Mouse (Mus musculus): ENCODE measurements around the gene Lrrc32.

GRCm38 (mm10) chr7:98534432-98534855 lies 45.4 kb downstream of the Lrrc32 start:
- TF ChIP-seq CTCF (IDR thresholded peaks at IDR 0.05; ENCODE audit: low read depth, low read length), result no peak
- no peak for TF ChIP-seq POLR2A (IDR thresholded peaks at IDR 0.05; ENCODE audit: extremely low read depth, insufficient read depth, low read length)

Data from liver, adult 2 months (tissue).